Mouse (Mus musculus) liver, embryonic 14.5 days (tissue): ENCODE measurements at regions not wholly inside any gene's neighbourhood (a gene's known extent, or its start where the extent isn't known, plus 50 kb on each side); places are given as distances from the start of the nearest gene placed in this dataset.

Source experiments
- ATAC-seq: fragments of 200-750 bp; cut with Nextera tagmentation; 2 replicates; pipeline ENCODE4 v1.8.0; 2017; ENCODE audit warnings: moderate number of reproducible peaks, mild to moderate bottlenecking, moderate library complexity; ENCODE audit not compliant: insufficient read depth
- DNase-seq, 3 experiments: peaks; one replicate each; pipeline ENCODE4 v3.0.0-alpha.2; 2012 to 2013; ENCODE audit warnings: low read depth in 3 of 3, low spot score in 3 of 3
- H3K27ac ChIP-seq: fragments of 300-500 bp; sonication (generic); 2 replicates; pipeline ENCODE4 v1.5.1; 2014; ENCODE audit warnings: moderate library complexity, mild to moderate bottlenecking, control low read depth, inconsistent platforms
- H3K27me3 ChIP-seq: fragments of 300-500 bp; sonication (generic); 2 replicates; pipeline ENCODE4 v1.6.1; 2014; ENCODE audit warnings: mild to moderate bottlenecking, low read length, moderate library complexity; ENCODE audit not compliant: control insufficient read depth, insufficient read depth
- H3K36me3 ChIP-seq: fragments of 300-500 bp; sonication (generic); replicated peaks from 2 replicates; pipeline ENCODE4 v1.6.1; 2014; ENCODE audit warnings: low read depth; ENCODE audit not compliant: control insufficient read depth, insufficient read depth
- H3K4me1 ChIP-seq, 2 experiments: fragments of 200-500 bp in 1 of 2; fragments of 300-500 bp in 1 of 2; sonication (generic) in 1 of 2; replicated peaks; 2 replicates each; pipeline ENCODE4 v1.6.1; 2012 to 2014; ENCODE audit warnings: antibody characterized with exemption in 1 of 2, inconsistent platforms in 1 of 2, low read length in 1 of 2; ENCODE audit not compliant: control insufficient read depth in 2 of 2, insufficient read depth in 2 of 2
- H3K4me2 ChIP-seq: fragments of 300-500 bp; sonication (generic); 2 replicates; pipeline ENCODE4 v1.6.1; 2014; ENCODE audit warnings: low read depth, mild to moderate bottlenecking, control low read depth, moderate library complexity
- H3K4me3 ChIP-seq, 2 experiments: fragments of 200-500 bp in 1 of 2; fragments of 300-500 bp in 1 of 2; sonication (generic) in 1 of 2; 2 replicates each; pipeline ENCODE4 v1.5.1; 2012 to 2014; ENCODE audit warnings: low read depth in 2 of 2, low read length in 2 of 2, mild to moderate bottlenecking in 2 of 2, control low read depth in 1 of 2, inconsistent platforms in 1 of 2, moderate library complexity in 1 of 2; ENCODE audit not compliant: insufficient read depth in 1 of 2
- H3K9ac ChIP-seq: fragments of 300-500 bp; sonication (generic); replicated peaks from 2 replicates; pipeline ENCODE4 v1.6.1; 2014; ENCODE audit warnings: mild to moderate bottlenecking, control low read depth, moderate library complexity
- H3K9me3 ChIP-seq: fragments of 300-500 bp; sonication (generic); 2 replicates; pipeline ENCODE4 v1.6.1; 2016; ENCODE audit warnings: low read length, mixed read lengths; ENCODE audit not compliant: control insufficient read depth
- CTCF ChIP-seq: IDR thresholded peaks from 2 replicates; pipeline ENCODE4 v1.5.1; 2016; ENCODE audit warnings: antibody characterized with exemption, low read depth, control low read depth
- EP300 ChIP-seq: IDR thresholded peaks from 2 replicates; pipeline ENCODE4 v1.6.1; 2016; ENCODE audit warnings: antibody characterized with exemption, low read depth
- WGBS: fragments of 180-500 bp; shearing (Covaris S2); extraction: QIAGEN DNeasy Blood & Tissue Kit; methylation state at CpG from one replicate; pipeline ENCODE4 v1.1.7; 2014; ENCODE audit not compliant: insufficient replicate concordance; 5-methylcytosine and 5-hydroxymethylcytosine counted together

DNA sequence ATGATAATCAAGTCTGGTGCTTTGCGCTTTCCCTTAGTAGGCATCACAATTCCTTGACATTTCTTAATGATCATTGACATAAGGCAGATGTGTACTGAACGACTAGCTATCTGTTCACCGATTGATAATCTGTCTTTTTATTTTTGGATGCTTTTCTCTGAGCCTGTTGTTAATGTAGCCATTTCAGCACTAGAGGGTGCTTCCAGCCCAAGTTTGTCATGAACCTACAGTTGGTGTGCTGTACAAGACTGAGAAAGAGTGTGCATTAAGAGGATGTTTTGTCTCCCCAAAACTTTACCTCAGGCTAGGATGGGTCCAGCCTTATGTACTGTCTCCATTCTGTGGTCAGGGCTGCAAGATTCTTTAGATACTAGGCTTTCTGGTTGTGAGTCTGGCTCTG, 116.0 kb upstream of the C030005K15Rik start:
- H3K4me2 ChIP-seq = no peak overlapping the region
- H3K9ac ChIP-seq = no peak overlapping the region
- no peak overlapping the region for H3K4me3 ChIP-seq
- no peaks in the 10 kb centered on the region for H3K27me3 ChIP-seq
- H3K9me3 ChIP-seq = no peaks in the 10 kb centered on the region
- TF ChIP-seq EP300 = no peak
- no peak for TF ChIP-seq CTCF
- no peaks in the 10 kb centered on the region for H3K36me3 ChIP-seq
- no peak overlapping the region for H3K27ac ChIP-seq
- DNase-seq (no peak), ATAC-seq (no peak)
- H3K4me1 ChIP-seq = no peaks in the 10 kb centered on the region
- WGBS = 67% methylated on average over 3 of the region's 3 CpGs

DNA sequence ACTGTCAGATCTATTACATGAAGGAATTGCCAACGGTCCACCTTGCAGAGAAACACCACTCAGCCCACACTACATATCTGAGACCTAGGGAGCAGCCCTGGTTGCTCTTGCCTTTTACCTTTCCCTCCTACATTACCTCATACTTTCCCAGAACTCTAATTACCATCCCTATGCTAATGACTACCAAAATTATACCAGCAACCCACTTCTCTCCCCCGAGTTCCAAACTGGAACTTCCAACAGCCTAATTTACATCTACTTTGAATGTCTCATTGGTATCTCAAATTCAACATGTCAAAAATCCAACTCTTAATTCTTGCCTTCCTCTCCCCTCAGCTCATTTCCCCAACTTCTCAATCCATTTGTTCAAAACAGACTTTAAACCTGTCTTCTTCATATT, 124.9 kb upstream of the C030005K15Rik start:
- Histone ChIP-seq H3K9me3 (no peaks in the 10 kb centered on the region), H3K9ac (no peak overlapping the region), H3K36me3 (no peaks in the 10 kb centered on the region), H3K4me3 (no peak overlapping the region), H3K27ac (no peak overlapping the region), H3K4me1 (no peaks in the 10 kb centered on the region), H3K4me2 (no peak overlapping the region), H3K27me3 (no peaks in the 10 kb centered on the region)
- DNase-seq (no peak), ATAC-seq (no peak)
- WGBS = 50% methylated on average over 2 of the region's 2 CpGs
- TF ChIP-seq EP300 (no peak), CTCF (no peak)

DNA sequence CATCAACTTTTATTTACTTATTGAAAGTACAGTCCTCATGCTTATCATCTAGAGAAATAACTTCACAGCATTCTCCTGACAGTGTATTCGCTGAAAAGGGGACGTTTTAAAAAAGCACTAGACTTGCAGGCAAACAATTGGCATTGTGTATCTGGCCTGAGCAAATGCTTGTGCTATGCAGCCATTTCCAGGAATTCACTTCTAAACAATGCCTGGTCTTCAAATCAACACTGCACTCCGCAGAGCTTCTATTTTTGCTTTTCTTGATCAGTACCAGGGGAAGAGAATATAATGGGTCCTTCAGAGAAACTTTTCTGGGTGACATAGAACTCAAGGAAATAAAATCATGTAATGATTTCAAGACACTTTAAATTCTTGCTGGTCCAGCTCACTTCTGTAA, 150.5 kb upstream of the C030005K15Rik start:
- H3K4me1 ChIP-seq = no peaks in the 10 kb centered on the region
- H3K4me2 ChIP-seq = no peak overlapping the region
- no peaks in the 10 kb centered on the region for H3K27me3 ChIP-seq
- TF ChIP-seq CTCF (no peak), EP300 (no peak)
- H3K4me3 ChIP-seq = no peak overlapping the region
- DNase-seq = no peak
- 22% methylated on average over 3 of the region's 3 CpGs for WGBS
- no peak for ATAC-seq
- no peaks in the 10 kb centered on the region for H3K36me3 ChIP-seq
- no peak overlapping the region for H3K9ac ChIP-seq
- no peak overlapping the region for H3K27ac ChIP-seq
- H3K9me3 ChIP-seq = no peaks in the 10 kb centered on the region

DNA sequence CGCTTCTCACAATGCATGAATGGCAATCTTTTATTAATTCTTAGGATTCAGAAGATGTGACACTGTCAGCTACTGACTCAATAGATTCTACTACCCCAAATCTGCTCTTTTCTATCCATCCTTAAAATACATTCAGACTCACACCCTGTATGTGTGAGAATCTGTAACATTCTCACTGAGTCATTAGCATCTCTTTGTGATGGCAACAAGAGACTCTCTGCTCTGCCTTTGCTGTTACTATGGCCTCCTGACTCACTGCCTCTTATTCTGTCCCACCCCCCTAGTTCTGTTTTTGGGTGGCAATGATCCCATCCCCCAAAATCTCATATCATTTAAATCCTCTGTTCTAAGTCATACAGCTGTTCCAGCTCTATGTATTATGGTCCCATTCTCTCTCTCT, 159.5 kb upstream of the C030005K15Rik start:
- Histone ChIP-seq H3K36me3 (no peaks in the 10 kb centered on the region), H3K4me2 (no peak overlapping the region), H3K9ac (no peak overlapping the region), H3K4me1 (no peaks in the 10 kb centered on the region), H3K27me3 (no peaks in the 10 kb centered on the region), H3K9me3 (no peaks in the 10 kb centered on the region), H3K27ac (no peak overlapping the region), H3K4me3 (no peak overlapping the region)
- DNase-seq = no peak
- no peak for TF ChIP-seq EP300
- no peak for TF ChIP-seq CTCF
- ATAC-seq = no peak
- WGBS = 50% methylated on average over 1 of the region's 1 CpGs

DNA sequence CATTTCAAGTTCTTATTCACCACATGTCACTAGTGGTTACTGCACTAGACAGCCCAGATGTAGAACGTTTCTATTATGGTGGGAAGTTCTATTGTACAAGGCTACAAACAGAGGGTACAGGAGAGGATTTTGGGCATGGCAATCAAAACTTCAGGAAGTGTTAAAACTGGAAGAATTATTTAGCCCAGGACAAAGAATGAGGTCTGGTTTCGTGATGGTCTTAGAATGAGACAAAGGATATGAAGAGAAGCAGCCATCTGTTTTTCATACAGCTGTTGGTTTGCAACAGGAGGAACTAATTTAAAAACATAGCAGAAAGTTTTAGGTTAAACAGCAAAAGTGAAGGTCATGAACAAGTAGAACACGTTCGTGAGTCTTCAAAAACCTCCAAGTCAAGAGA, 179.2 kb upstream of the C030005K15Rik start:
- Histone ChIP-seq H3K4me3 (no peak overlapping the region), H3K36me3 (no peaks in the 10 kb centered on the region), H3K9ac (no peak overlapping the region), H3K9me3 (no peaks in the 10 kb centered on the region), H3K27ac (no peak overlapping the region), H3K4me1 (no peaks in the 10 kb centered on the region), H3K4me2 (no peak overlapping the region), H3K27me3 (no peaks in the 10 kb centered on the region)
- 49% methylated on average over 4 of the region's 4 CpGs for WGBS
- no peak for TF ChIP-seq EP300
- no peak for TF ChIP-seq CTCF
- ATAC-seq = no peak
- no peak for DNase-seq
